Comparison of ENCODE assay signal across 25 mouse cellular contexts in the genomic region with DNA sequence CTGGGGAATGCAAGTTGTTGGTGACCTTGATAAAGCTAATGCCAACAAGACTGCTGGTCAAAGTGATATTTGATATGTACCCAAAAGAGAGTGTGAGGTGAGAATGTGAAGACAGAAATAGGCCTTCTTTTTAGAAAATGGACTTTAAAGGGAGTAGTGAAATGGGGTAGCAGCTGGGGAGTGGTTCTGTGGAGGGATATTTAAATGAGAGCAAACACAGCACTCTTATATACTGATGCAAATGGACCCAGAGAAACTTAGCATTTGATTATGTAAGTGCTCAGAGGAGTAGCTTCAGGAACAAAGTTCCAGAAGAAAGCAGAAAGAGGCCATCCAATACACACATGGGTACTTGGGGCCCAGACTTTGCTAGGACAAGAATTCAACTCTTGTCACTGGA.
"Had no signal": no experiment of that assay in that cellular context is flagged by ENCODE, and none has a peak within 500 bp of the region (broad histone marks: within the 10 kb centered on the region; RNA-seq: fewer than 3 reads in every experiment).

No protein-coding gene starts in this region.

- H3K4me1 ChIP-seq: heart, embryonic 10.5 days; heart, embryonic 12.5 days; hindbrain, embryonic 10.5 days; hindbrain, embryonic 12.5 days; limb, embryonic 10.5 days; limb, embryonic 12.5 days; liver, embryonic 13.5 days had no signal

- H3K27me3 ChIP-seq: heart, embryonic 12.5 days; hindbrain, embryonic 12.5 days; limb, embryonic 12.5 days; liver, embryonic 13.5 days had no signal

- DNase-seq: gastrocnemius, adult 2 months; gastrocnemius, postnatal 10 days; gastrocnemius, postnatal 25 days; heart, adult 18-20 months; heart, postnatal 10 days; heart, postnatal 4 days; kidney, adult 18-20 months; kidney, adult 8-10 months; kidney, postnatal 10 days; kidney, postnatal 25 days; kidney, postnatal 4 days; liver; liver, embryonic 13.5 days had no signal

- ATAC-seq: hindbrain, embryonic 16.5 days; inflammation-experienced regulatory T-cells, adult 6 months; intestine, postnatal 0 days had no signal

- H3K4me3 ChIP-seq: gastrocnemius, adult 2 months; heart, embryonic 10.5 days; heart, embryonic 12.5 days; hindbrain, embryonic 10.5 days; hindbrain, embryonic 12.5 days; layer of hippocampus, adult 2 months; left cerebral cortex, adult 2 months; limb, embryonic 10.5 days; limb, embryonic 12.5 days; liver, embryonic 13.5 days had no signal

- H3K36me3 ChIP-seq: heart, embryonic 10.5 days; heart, embryonic 12.5 days; hindbrain, embryonic 10.5 days; hindbrain, embryonic 12.5 days; limb, embryonic 10.5 days; limb, embryonic 12.5 days; liver, embryonic 13.5 days had no signal

- H3K27ac ChIP-seq: gastrocnemius, adult 2 months; heart, embryonic 10.5 days; hindbrain, embryonic 10.5 days; hindbrain, embryonic 12.5 days; hindbrain, embryonic 14.5 days; layer of hippocampus, adult 2 months; left cerebral cortex, adult 2 months; limb, embryonic 10.5 days; limb, embryonic 12.5 days; liver, embryonic 13.5 days had no signal
